Mouse (Mus musculus) C2C12 (cell line): ENCODE measurements at regions not wholly inside any gene's neighbourhood (a gene's known extent, or its start where the extent isn't known, plus 50 kb on each side); places are given as distances from the start of the nearest gene placed in this dataset.

Source experiments
- H3K27me3 ChIP-seq: one replicate; pipeline ENCODE4 v1.6.1; 2011; ENCODE audit not compliant: control insufficient read depth, insufficient read depth, insufficient read length
- H3K36me3 ChIP-seq: one replicate; pipeline ENCODE4 v1.6.1; 2011; ENCODE audit not compliant: control insufficient read depth, insufficient read depth
- H3K4me3 ChIP-seq: one replicate; pipeline ENCODE4 v1.5.1; 2011; ENCODE audit warnings: mild to moderate bottlenecking, control low read depth; ENCODE audit not compliant: poor library complexity, insufficient read depth, severe bottlenecking
- H3K79me2 ChIP-seq: one replicate; pipeline ENCODE4 v1.6.1; 2011; ENCODE audit not compliant: control insufficient read depth, insufficient read depth
- H3K79me3 ChIP-seq: one replicate; pipeline ENCODE4 v1.6.1; 2011; ENCODE audit warnings: low read depth, control low read depth
- H3ac ChIP-seq: one replicate; pipeline ENCODE3; 2011; ENCODE audit warnings: low read depth; ENCODE audit not compliant: control insufficient read depth, insufficient read length
- CEBPB ChIP-seq: IDR thresholded peaks from one replicate; pipeline ENCODE4 v1.6.1; 2011; ENCODE audit warnings: low read depth, mild to moderate bottlenecking, control low read depth, moderate library complexity
- CTCF ChIP-seq: IDR thresholded peaks from one replicate; pipeline ENCODE4 v1.5.1; 2011; ENCODE audit not compliant: control insufficient read depth, insufficient read depth, insufficient read length
- FOSL1 ChIP-seq: IDR thresholded peaks from one replicate; pipeline ENCODE4 v1.8.0; 2011; ENCODE audit warnings: mild to moderate bottlenecking, low read length; ENCODE audit not compliant: poor library complexity, insufficient read depth, severe bottlenecking
- MAX ChIP-seq: IDR thresholded peaks from one replicate; pipeline ENCODE4 v1.6.1; 2011; ENCODE audit warnings: mild to moderate bottlenecking, control low read depth
- MYOD1 ChIP-seq: IDR thresholded peaks from one replicate; pipeline ENCODE4 v1.6.1; 2011; ENCODE audit warnings: low read depth; ENCODE audit not compliant: control insufficient read depth, insufficient read length
- MYOG ChIP-seq: IDR thresholded peaks from one replicate; pipeline ENCODE4 v1.6.1; 2011; ENCODE audit not compliant: control insufficient read depth, insufficient read length; ENCODE audit errors: extremely low read depth
- USF1 ChIP-seq: IDR thresholded peaks from one replicate; pipeline ENCODE4 v1.6.1; 2011; ENCODE audit warnings: low read depth, mild to moderate bottlenecking, control low read depth, moderate library complexity

DNA sequence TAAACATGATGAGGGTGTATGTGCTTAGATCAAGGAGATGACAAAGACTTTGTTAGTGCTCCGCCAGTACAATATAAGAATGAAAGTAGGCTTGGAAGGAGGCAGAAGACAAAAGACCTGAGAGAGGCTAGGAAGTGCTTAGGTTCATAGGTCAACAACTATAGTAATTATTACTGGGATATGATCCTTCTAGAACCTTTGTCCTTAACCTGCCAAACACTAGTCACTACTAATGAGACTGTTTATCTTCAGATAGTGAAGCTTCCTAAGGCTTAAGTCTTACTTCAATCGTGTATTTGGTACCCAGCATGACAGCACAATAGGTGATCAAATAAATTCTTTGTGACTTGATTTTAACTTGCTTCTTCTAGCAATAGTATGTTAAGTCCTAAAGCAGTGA, 1344.5 kb downstream of the Gsdmc2 start:
- Histone ChIP-seq H3ac (no peak overlapping the region), H3K4me3 (no peak overlapping the region), H3K79me3 (no peaks in the 10 kb centered on the region), H3K79me2 (no peaks in the 10 kb centered on the region), H3K36me3 (no peaks in the 10 kb centered on the region), H3K27me3 (no peaks in the 10 kb centered on the region)
- TF ChIP-seq MYOG (no peak), CTCF (no peak), USF1 (no peak), MAX (no peak), FOSL1 (no peak), CEBPB (no peak), MYOD1 (no peak)

DNA sequence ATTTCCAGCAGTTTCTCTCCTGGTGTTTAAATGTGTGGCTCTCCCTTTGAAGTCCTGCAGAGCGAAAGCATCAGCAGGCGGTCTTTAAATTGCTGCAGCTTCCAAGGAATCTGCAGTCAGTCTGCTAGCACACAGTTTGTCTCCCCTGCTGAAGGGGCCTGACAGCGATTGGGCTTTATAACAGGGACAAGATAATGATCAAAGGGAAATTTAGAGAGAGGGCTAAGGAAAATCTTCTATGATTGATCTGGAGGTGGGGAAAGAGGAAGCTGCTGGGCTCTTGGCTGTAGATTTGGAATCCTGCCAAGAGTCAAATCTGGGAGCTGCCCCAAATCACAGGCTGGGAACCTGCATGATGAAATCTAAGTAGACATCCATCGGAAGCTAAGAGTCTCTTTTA, 1348.8 kb downstream of the Gsdmc2 start:
- no peaks in the 10 kb centered on the region for H3K79me2 ChIP-seq
- H3K36me3 ChIP-seq: no peaks in the 10 kb centered on the region
- H3ac ChIP-seq: no peak overlapping the region
- no peaks in the 10 kb centered on the region for H3K27me3 ChIP-seq
- TF ChIP-seq MYOG: no peak
- no peak for TF ChIP-seq MAX
- no peak for TF ChIP-seq FOSL1
- no peak for TF ChIP-seq USF1
- H3K4me3 ChIP-seq: no peak overlapping the region
- H3K79me3 ChIP-seq: no peaks in the 10 kb centered on the region

DNA sequence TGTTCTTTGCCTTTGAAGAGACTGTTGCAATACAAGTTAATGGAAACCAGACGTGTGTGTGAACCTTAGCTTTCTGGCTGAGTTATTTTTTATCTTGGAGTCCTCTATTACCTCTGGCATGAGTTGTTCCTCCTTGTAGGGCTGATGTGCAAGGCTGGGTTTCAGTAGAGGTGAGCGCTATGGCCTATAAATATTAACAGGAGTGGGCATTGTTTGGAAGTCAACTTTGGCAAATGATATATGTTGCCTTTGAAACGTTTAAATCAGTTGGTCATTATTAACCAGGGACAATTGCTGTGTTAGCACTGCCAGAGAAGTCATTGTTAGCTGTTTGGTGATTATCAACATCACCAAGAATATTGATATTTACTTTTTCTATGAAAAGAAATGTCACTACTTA, 1352.6 kb downstream of the Gsdmc2 start:
- H3K4me3 ChIP-seq: no peak overlapping the region
- no peaks in the 10 kb centered on the region for H3K27me3 ChIP-seq
- TF ChIP-seq MAX: no peak
- no peaks in the 10 kb centered on the region for H3K79me3 ChIP-seq
- no peak overlapping the region for H3ac ChIP-seq
- no peaks in the 10 kb centered on the region for H3K36me3 ChIP-seq
- H3K79me2 ChIP-seq: no peaks in the 10 kb centered on the region

DNA sequence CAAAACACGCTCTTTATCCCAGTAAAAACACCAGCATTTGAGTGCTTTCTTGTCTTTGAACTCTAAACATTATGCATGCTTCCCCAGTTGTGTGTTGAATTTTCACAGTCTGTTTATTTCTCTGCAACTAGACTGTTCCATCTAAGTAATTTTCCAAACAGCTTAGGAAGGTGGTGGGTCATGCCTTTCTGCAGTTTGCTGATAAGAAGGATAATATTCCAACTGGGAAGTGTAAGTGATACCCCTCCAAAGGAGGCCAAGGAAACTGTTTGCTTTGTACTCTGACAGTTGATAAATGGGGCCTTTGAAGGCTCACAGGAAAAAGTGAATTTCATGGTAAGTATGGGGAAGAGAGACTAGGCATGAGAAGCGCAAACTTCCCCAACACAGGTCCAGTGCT, 1354.4 kb downstream of the Gsdmc2 start:
- H3K79me3 ChIP-seq: no peaks in the 10 kb centered on the region
- TF ChIP-seq USF1 (no peak), MAX (no peak), MYOD1 (no peak), CEBPB (no peak), CTCF (no peak), FOSL1 (no peak), MYOG (no peak)
- no peaks in the 10 kb centered on the region for H3K79me2 ChIP-seq
- H3K36me3 ChIP-seq: no peaks in the 10 kb centered on the region
- no peak overlapping the region for H3ac ChIP-seq
- no peaks in the 10 kb centered on the region for H3K27me3 ChIP-seq
- no peak overlapping the region for H3K4me3 ChIP-seq

DNA sequence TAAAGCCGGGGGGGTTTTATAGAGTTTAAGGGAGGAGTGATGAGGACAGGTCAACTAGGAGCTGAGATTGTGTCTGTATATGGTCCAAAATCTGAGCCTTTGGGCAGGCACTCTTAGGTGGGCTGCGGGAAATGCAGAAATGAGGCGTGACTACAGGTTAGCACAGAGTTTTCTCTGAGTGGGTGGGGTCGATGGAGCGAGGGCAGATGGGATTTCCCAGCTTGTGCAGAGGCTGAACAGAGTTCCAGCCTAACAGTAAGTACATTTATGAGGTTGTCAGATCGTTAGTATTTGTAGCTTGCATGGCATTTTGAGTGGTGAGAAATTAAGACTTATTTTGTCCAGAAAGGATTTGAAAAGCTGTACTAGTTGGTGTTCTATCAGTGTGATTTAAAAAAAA, 1358.4 kb downstream of the Gsdmc2 start:
- Histone ChIP-seq H3K79me2 (no peaks in the 10 kb centered on the region), H3ac (no peak overlapping the region), H3K4me3 (no peak overlapping the region), H3K79me3 (no peaks in the 10 kb centered on the region), H3K36me3 (no peaks in the 10 kb centered on the region), H3K27me3 (no peaks in the 10 kb centered on the region)
- no peak for TF ChIP-seq MYOG

DNA sequence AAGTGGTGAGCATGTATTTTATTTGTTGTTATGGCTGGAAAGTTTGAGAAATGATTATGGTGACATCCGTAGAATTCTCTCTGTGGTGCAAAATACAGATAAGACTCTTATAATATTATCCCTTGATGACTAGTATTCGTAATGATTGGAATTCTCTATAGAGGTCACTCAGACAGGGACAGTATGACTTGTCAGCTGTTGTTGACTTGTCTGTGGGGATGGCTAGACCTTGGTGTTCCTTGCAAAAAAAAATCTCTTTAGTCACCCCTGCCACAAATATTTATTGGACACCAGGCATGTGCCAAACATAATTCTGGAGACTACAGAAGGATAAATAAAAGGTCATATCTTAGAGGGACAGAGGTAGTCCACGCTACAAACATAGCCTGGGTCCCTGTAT, 1360.6 kb downstream of the Gsdmc2 start:
- no peak overlapping the region for H3ac ChIP-seq
- H3K36me3 ChIP-seq: no peaks in the 10 kb centered on the region
- no peaks in the 10 kb centered on the region for H3K27me3 ChIP-seq
- H3K79me2 ChIP-seq: no peaks in the 10 kb centered on the region
- H3K79me3 ChIP-seq: no peaks in the 10 kb centered on the region
- H3K4me3 ChIP-seq: no peak overlapping the region
- TF ChIP-seq MYOG (no peak), CEBPB (no peak), CTCF (no peak), FOSL1 (no peak), MYOD1 (no peak), USF1 (no peak), MAX (no peak)

DNA sequence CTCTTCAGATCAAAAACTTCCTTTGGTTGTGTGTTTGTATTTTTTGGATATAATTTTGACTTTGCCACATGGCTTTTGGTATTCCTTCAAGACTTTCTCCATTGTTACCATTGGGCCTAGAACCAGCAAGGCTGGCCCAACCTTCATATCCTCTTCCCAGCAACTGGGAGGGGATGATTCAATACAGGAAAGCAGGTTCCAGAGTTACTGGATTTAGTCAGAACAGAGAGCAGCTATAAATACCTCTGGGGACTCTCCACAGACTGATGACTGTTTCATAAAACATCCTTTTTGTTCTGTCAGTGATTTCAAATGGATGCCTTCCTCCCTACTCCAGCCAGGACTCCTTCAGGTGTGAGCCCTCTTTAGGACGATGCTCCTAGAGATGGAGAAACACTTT, 1361.4 kb downstream of the Gsdmc2 start:
- no peak overlapping the region for H3K4me3 ChIP-seq
- H3K36me3 ChIP-seq: no peaks in the 10 kb centered on the region
- H3K27me3 ChIP-seq: no peaks in the 10 kb centered on the region
- TF ChIP-seq USF1 (no peak), CTCF (no peak), MAX (no peak), MYOG (no peak), CEBPB (no peak), MYOD1 (no peak), FOSL1 (no peak)
- no peaks in the 10 kb centered on the region for H3K79me2 ChIP-seq
- no peak overlapping the region for H3ac ChIP-seq
- no peaks in the 10 kb centered on the region for H3K79me3 ChIP-seq
